Mouse (Mus musculus) adipocyte (in vitro differentiated cells): ENCODE results near the gene Atp7a.

Experiments used
- DNase-seq: peaks from one replicate; pipeline ENCODE4 v3.0.0-alpha.2; 2016; ENCODE audit warnings: low spot score

Atp7a gene

GRCm38 (mm10) chrX:106171106-106171852, 144.2 kb downstream of the Atp7a start:
- peak; percentile 80 for DNase-seq

- no peak for DNase-seq
These were observed 144.7 kb downstream of the Atp7a start for GRCm38 (mm10) chrX:106171853-106172154.
